Mouse (Mus musculus) T-helper 17 cell (primary cell): ENCODE measurements around the gene Fmc1.

Experiments used
- in situ Hi-C, 2 experiments: fragments of 300-600 bp; cut with MboI, MseI; formaldehyde crosslinking; loops; 1 replicate in 1 of 2; 2 replicates in 1 of 2; pipeline ENCODE4 v1.15.1; 2025; ENCODE audit warnings: high pct_unique_total_duplicates in 2 of 2

The Fmc1 gene

GRCm38 (mm10) chr6:38551989-38552635 lies 18.8 kb downstream of the Fmc1 start:
- in situ Hi-C loops = no loop called here

GRCm38 (mm10) chr6:38552636-38553000 lies 19.3 kb downstream of the Fmc1 start:
- in situ Hi-C loops = no loop called here

- in situ Hi-C loops = no loop called here
Observed at GRCm38 (mm10) chr6:38576096-38576495, 42.8 kb downstream of the Fmc1 start.

- in situ Hi-C loops = no loop called here
Observed at GRCm38 (mm10) chr6:38580112-38580857, 47.0 kb downstream of the Fmc1 start.

GRCm38 (mm10) chr6:38581711-38582110 lies 48.4 kb downstream of the Fmc1 start:
- in situ Hi-C loops = no loop called here
